ENCODE assay signal across 16 mouse cellular contexts in genomic region chr6:47918768-47919274, GRCm38 (mm10).
"Had no signal": no experiment of that assay in that cellular context is flagged by ENCODE, and none has a peak within 500 bp of the region (broad histone marks: within the 10 kb centered on the region; RNA-seq: fewer than 3 reads in every experiment).

No protein-coding gene starts in this region.

- DNase-seq: kidney, adult 11 months; kidney, adult 9 months; kidney, postnatal 36 days; layer of hippocampus, adult 9-11 months; layer of hippocampus, postnatal 36 days; lung, postnatal 4 days; midbrain, embryonic 14.5 days; right cerebral cortex, postnatal 4 days; spleen, adult 18-20 months; thymus, adult 18-20 months; thymus, postnatal 14 days had no signal

- H3K36me3 ChIP-seq: limb, embryonic 15.5 days; neural tube, embryonic 15.5 days had no signal

- H3K27me3 ChIP-seq: limb, embryonic 15.5 days; neural tube, embryonic 15.5 days had no signal

- H3K9me3 ChIP-seq: limb, embryonic 15.5 days; midbrain, embryonic 10.5 days; neural tube, embryonic 15.5 days had no signal

- H3K4me3 ChIP-seq: limb, embryonic 15.5 days; midbrain, embryonic 10.5 days; neural tube, embryonic 15.5 days had no signal

- H3K9ac ChIP-seq: limb, embryonic 15.5 days; liver, embryonic 14.5 days; neural tube, embryonic 15.5 days had no signal

- H3K4me2 ChIP-seq: limb, embryonic 15.5 days had no signal

- H3K27ac ChIP-seq: kidney, postnatal 0 days; limb, embryonic 15.5 days; midbrain, embryonic 10.5 days; neural tube, embryonic 15.5 days had no signal
